Mouse (Mus musculus): ENCODE results near the gene Herc6. TPM values are rescaled to one million over a fixed set of nuclear protein-coding genes. Genes with fewer than 3 reads are reported as not detected.

The Herc6 gene
- total and polyA plus RNA-seq, 3 experiments: 0.22 TPM; not detected in 2

DNA sequence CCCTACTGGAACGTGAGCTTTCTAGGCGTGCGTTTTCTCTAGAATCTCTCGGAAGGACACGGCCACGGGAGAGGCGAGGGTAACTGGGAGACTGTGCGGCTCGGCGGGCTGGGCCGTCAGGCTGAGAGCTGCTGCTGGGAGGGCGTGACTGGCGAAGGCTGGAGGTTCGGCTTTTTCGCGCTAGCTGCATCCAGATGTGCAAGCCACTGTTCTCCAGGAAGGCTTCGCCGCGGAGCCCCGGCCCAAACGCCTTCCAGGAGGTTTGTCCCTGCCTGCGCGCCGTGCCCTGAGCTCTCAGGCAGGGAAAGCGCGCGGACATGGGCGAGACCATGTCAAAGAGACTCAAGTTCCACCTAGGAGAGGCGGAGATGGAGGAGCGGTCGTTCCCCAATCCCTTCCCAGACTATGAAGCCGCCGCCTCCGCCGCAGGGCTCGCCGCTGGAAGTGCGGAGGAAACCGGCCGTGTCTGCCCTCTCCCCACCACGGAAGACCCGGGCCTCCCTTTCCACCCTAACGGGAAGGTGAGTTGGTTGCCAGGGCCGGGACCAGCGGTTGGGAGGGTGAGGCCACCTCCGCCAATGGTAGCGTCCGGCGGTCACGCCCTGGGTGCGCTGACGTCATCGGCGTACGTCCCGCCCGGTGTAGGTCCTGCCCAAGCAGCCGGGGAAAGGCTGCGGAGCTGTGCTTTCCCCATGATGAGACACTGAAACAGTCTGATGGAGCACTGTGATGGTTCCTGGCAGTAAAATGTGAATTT, 122.1 kb downstream of the Herc6 start:
- ATAC-seq (ENCODE audit: extremely low read depth, insufficient number of reproducible peaks, low FRiP score, poor library complexity, severe bottlenecking) (peak; percentile 93), DNase-seq (ENCODE audit: low spot score) (peak; percentile 80)
- H3K4me3 ChIP-seq (ENCODE audit: low read depth, low read length): peak overlapping the region; percentile 83
- H3K36me3 ChIP-seq (replicated peaks): no peaks in the 10 kb centered on the region
- H3K4me1 ChIP-seq (ENCODE audit: insufficient read depth, low read depth, low read length): peaks cover 25% of the 10 kb centered on the region
- H3K9me3 ChIP-seq (replicated peaks): no peaks in the 10 kb centered on the region
- TF ChIP-seq GATA2 (IDR thresholded peaks at IDR 0.05; ENCODE audit: borderline replicate concordance, low read depth, low read length) (no peak), TAL1 (conservative IDR thresholded peaks at IDR 0.05; ENCODE audit: low read depth, low read length) (no peak), CTCF (IDR thresholded peaks at IDR 0.05; ENCODE audit: low read depth, low read length) (no peak), GATA1 (IDR thresholded peaks at IDR 0.05; ENCODE audit: borderline replicate concordance, low read length) (no peak), POLR2AphosphoS5 (IDR thresholded peaks at IDR 0.05; ENCODE audit: insufficient replicate concordance, low read depth, low read length) (no peak)
- H3K27me3 ChIP-seq (ENCODE audit: insufficient read depth, low read length): no peaks in the 10 kb centered on the region

DNA sequence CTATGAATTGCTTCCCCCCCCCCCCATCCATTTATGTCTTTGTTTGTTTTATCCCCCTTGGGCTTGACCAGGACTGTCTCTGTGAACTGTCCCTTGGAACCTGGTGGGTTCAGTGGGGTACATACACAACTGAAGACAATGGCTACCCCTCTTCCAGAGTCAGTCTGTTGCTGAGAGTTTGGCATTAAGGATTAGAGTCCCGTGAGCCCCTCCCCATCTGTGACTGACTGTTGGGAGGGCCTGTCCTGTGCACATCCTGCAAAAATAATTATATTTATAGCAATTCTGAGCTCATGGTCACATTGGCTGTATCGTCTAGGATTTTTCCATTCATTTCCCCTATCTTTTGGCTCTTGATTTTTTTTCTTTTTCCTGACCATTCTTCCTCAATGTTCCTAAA, 122.9 kb downstream of the Herc6 start:
- no peaks in the 10 kb centered on the region for H3K27me3 ChIP-seq (ENCODE audit: insufficient read depth, low read length)
- H3K4me3 ChIP-seq (ENCODE audit: low read depth, low read length): peak overlapping the region; percentile 83
- H3K4me1 ChIP-seq (ENCODE audit: insufficient read depth, low read depth, low read length): peaks cover 26% of the 10 kb centered on the region
- TF ChIP-seq GATA2 (IDR thresholded peaks at IDR 0.05; ENCODE audit: borderline replicate concordance, low read depth, low read length) (no peak), POLR2AphosphoS5 (IDR thresholded peaks at IDR 0.05; ENCODE audit: insufficient replicate concordance, low read depth, low read length) (no peak), CTCF (IDR thresholded peaks at IDR 0.05; ENCODE audit: low read depth, low read length) (no peak), GATA1 (IDR thresholded peaks at IDR 0.05; ENCODE audit: borderline replicate concordance, low read length) (no peak), TAL1 (conservative IDR thresholded peaks at IDR 0.05; ENCODE audit: low read depth, low read length) (no peak)
- no peaks in the 10 kb centered on the region for H3K9me3 ChIP-seq (replicated peaks)
- ATAC-seq (ENCODE audit: extremely low read depth, insufficient number of reproducible peaks, low FRiP score, poor library complexity, severe bottlenecking) (no peak), DNase-seq (ENCODE audit: low spot score) (no peak)
- H3K36me3 ChIP-seq (replicated peaks): no peaks in the 10 kb centered on the region

DNA sequence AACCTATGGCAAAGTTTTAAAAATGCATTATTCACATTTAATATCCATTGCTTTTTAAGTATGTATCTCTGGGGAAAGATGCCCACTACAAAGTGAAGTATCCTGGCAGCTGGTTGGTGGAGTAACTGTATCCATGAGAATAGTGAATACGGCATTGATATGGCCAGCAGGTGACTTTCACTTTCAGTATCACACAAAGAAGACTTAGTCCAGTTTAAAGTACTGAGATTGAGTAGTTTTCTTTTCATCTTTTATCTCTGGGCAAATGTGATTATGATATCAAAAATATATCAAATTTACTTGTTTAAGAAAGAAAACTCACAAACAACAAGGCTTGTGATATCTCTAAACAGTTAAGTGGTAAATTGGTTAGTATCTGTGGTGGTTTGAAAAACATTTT, 125.9 kb downstream of the Herc6 start:
- Histone ChIP-seq H3K4me1 (ENCODE audit: insufficient read depth, low read depth, low read length) (peaks cover 28% of the 10 kb centered on the region), H3K27me3 (ENCODE audit: insufficient read depth, low read length) (no peaks in the 10 kb centered on the region), H3K9me3 (replicated peaks) (no peaks in the 10 kb centered on the region), H3K36me3 (replicated peaks) (no peaks in the 10 kb centered on the region), H3K4me3 (ENCODE audit: low read depth, low read length) (peak overlapping the region; percentile 47; the same call in 1 of the 2 replicates)
- TF ChIP-seq GATA2 (IDR thresholded peaks at IDR 0.05; ENCODE audit: borderline replicate concordance, low read depth, low read length) (no peak), CTCF (IDR thresholded peaks at IDR 0.05; ENCODE audit: low read depth, low read length) (no peak), GATA1 (IDR thresholded peaks at IDR 0.05; ENCODE audit: borderline replicate concordance, low read length) (no peak), POLR2AphosphoS5 (IDR thresholded peaks at IDR 0.05; ENCODE audit: insufficient replicate concordance, low read depth, low read length) (no peak), TAL1 (conservative IDR thresholded peaks at IDR 0.05; ENCODE audit: low read depth, low read length) (no peak)
- no peak for DNase-seq (ENCODE audit: low spot score)
- ATAC-seq (ENCODE audit: extremely low read depth, insufficient number of reproducible peaks, low FRiP score, poor library complexity, severe bottlenecking): no peak

DNA sequence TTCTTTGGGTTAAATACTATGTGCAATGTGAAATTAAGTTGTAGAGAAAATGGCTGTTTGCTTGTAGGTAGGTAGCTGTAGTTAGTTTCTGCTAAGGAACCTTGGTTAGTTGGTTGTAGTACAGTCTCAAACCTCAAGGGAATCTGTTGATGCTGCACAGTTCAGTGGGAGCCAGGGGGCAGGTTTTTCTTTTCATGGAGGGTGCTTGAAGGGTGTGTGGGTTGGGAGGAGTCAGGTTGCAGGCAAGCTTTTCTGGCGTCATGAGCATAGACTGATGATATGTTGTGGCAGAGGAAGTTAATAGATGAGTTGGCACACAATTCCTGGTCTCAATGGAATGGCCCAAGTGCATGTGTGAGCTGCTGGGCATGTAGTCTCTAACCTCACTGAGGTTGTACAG, 130.9 kb downstream of the Herc6 start:
- Histone ChIP-seq H3K4me1 (ENCODE audit: insufficient read depth, low read depth, low read length) (peaks cover 18% of the 10 kb centered on the region), H3K36me3 (replicated peaks) (no peaks in the 10 kb centered on the region), H3K9me3 (replicated peaks) (no peaks in the 10 kb centered on the region), H3K4me3 (ENCODE audit: low read depth, low read length) (no peak overlapping the region), H3K27me3 (ENCODE audit: insufficient read depth, low read length) (no peaks in the 10 kb centered on the region)
- ATAC-seq (ENCODE audit: extremely low read depth, insufficient number of reproducible peaks, low FRiP score, poor library complexity, severe bottlenecking): no peak
- TF ChIP-seq GATA1 (IDR thresholded peaks at IDR 0.05; ENCODE audit: borderline replicate concordance, low read length) (no peak), POLR2AphosphoS5 (IDR thresholded peaks at IDR 0.05; ENCODE audit: insufficient replicate concordance, low read depth, low read length) (no peak), CTCF (IDR thresholded peaks at IDR 0.05; ENCODE audit: low read depth, low read length) (no peak)
- DNase-seq (ENCODE audit: low spot score): no peak

Other genes with a start within 250 kb of the Herc6 start
- not detected in 2 replicates for gene Vmn1r17, start 217.3 kb upstream of the Herc6 start, total RNA-seq (2014; fragmentation: Nextera tagmentation)
- 0.17 TPM in 1 of 2 replicates, not detected in the other for gene Vmn1r17, start 217.3 kb upstream of the Herc6 start, total RNA-seq (2017)
- gene Vmn1r17, start 217.3 kb upstream of the Herc6 start, polyA plus RNA-seq (2012): not detected in 2 replicates
- not detected in 2 replicates for gene Vmn1r18, start 185.2 kb upstream of the Herc6 start, total RNA-seq (2014; fragmentation: Nextera tagmentation)
- gene Vmn1r18, start 185.2 kb upstream of the Herc6 start, total RNA-seq (2017): 0.06 and 0.16 TPM in 2 replicates
- gene Vmn1r18, start 185.2 kb upstream of the Herc6 start, polyA plus RNA-seq (2012): not detected in 2 replicates
- not detected in 2 replicates for gene Vmn1r19, start 177.2 kb upstream of the Herc6 start, total RNA-seq (2014; fragmentation: Nextera tagmentation)
- 0.29 TPM in 1 of 2 replicates, not detected in the other for gene Vmn1r19, start 177.2 kb upstream of the Herc6 start, total RNA-seq (2017)
- not detected in 2 replicates for gene Vmn1r19, start 177.2 kb upstream of the Herc6 start, polyA plus RNA-seq (2012)
- gene Vmn1r20, start 152.1 kb upstream of the Herc6 start, total RNA-seq (2014; fragmentation: Nextera tagmentation): not detected in 2 replicates
- gene Vmn1r20, start 152.1 kb upstream of the Herc6 start, total RNA-seq (2017): 0.06 and 0.11 TPM in 2 replicates
- gene Vmn1r20, start 152.1 kb upstream of the Herc6 start, polyA plus RNA-seq (2012): not detected in 2 replicates
- 2.1 and 2.4 TPM in 2 replicates for gene Ppm1k, start 45.5 kb upstream of the Herc6 start, total RNA-seq (2014; fragmentation: Nextera tagmentation)
- 3.9 and 4.6 TPM in 2 replicates for gene Ppm1k, start 45.5 kb upstream of the Herc6 start, total RNA-seq (2017)
- 0.05 and 0.34 TPM in 2 replicates for gene Ppm1k, start 45.5 kb upstream of the Herc6 start, polyA plus RNA-seq (2012)
- gene Pyurf, start 111.1 kb downstream of the Herc6 start, total RNA-seq (2014; fragmentation: Nextera tagmentation): 10.8 and 12.0 TPM in 2 replicates
- gene Pyurf, start 111.1 kb downstream of the Herc6 start, total RNA-seq (2017): 21.0 and 23.0 TPM in 2 replicates
- 13.8 and 20.6 TPM in 2 replicates for gene Pyurf, start 111.1 kb downstream of the Herc6 start, polyA plus RNA-seq (2012)
- gene Lancl2, start 121.5 kb downstream of the Herc6 start, total RNA-seq (2014; fragmentation: Nextera tagmentation): 33.8 and 34.4 TPM in 2 replicates
- gene Lancl2, start 121.5 kb downstream of the Herc6 start, total RNA-seq (2017): 25.3 and 26.2 TPM in 2 replicates
- gene Lancl2, start 121.5 kb downstream of the Herc6 start, polyA plus RNA-seq (2012): 22.1 and 23.3 TPM in 2 replicates
- 17.0 and 31.9 TPM in 2 replicates for gene Vopp1, start 244.2 kb downstream of the Herc6 start, total RNA-seq (2014; fragmentation: Nextera tagmentation)
- 32.8 and 37.1 TPM in 2 replicates for gene Vopp1, start 244.2 kb downstream of the Herc6 start, total RNA-seq (2017)
- gene Vopp1, start 244.2 kb downstream of the Herc6 start, polyA plus RNA-seq (2012): 5.3 and 5.4 TPM in 2 replicates

Data from G1E (cell line).